Mouse (Mus musculus) T-helper 17 cell (primary cell): ENCODE measurements around the gene Gm20509.
"Not testable (repeated sequence)": the region's sequence is repeated elsewhere in the genome, so short reads cannot be mapped to it uniquely, and the experiment has no call there.

ENCODE experiments used
- in situ Hi-C, 2 experiments: fragments of 300-600 bp; cut with MboI, MseI; formaldehyde crosslinking; loops; 1 replicate in 1 of 2; 2 replicates in 1 of 2; pipeline ENCODE4 v1.15.1; 2025; ENCODE audit warnings: high pct_unique_total_duplicates in 2 of 2

The Gm20509 gene

DNA sequence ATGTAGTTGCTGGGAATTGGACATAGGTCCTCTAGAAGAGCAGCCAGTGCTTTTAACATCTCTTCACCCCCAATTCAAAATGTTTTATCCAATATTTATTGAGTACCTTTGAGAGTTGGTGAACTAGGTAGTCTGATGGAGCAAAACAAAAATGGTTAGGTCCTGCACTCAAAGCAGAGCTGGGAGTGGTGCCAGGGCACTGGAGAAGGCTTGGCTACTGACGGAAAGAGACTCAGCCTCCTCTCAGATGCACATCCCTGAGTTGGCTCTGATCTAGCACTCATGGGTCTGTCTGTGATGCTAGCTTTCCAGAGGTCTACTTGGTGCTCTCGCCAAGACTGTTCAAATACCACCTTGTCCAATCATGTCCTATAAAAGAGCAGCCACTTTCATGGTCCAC is 4.4 kb upstream of the Gm20509 start:
- in situ Hi-C loops = no loop called here

DNA sequence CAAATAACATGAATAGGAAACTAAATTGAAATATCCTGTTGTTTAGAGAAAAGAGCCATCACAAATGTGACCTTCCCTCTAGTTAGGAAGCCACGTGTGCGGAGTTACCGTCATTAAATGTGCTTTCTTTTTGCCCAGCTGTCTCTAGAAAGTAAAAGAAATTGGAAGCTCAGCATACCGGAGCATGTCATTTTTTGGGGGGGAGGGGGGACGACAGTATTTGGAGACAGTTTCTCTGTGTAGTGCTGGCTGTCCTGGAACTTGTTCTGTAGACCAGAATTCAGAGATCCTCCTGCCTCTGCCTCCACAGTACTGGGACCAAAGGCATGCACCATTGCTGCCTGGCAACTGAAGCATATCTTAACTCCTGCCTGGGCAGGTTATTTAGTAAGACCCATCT is 734 bp upstream of the Gm20509 start, which contains the start of gene Khdc3:
TSS of gene Khdc3 (plus strand) at position 301 of the 400 bp plus-strand sequence.
- in situ Hi-C loops = no loop called here

DNA sequence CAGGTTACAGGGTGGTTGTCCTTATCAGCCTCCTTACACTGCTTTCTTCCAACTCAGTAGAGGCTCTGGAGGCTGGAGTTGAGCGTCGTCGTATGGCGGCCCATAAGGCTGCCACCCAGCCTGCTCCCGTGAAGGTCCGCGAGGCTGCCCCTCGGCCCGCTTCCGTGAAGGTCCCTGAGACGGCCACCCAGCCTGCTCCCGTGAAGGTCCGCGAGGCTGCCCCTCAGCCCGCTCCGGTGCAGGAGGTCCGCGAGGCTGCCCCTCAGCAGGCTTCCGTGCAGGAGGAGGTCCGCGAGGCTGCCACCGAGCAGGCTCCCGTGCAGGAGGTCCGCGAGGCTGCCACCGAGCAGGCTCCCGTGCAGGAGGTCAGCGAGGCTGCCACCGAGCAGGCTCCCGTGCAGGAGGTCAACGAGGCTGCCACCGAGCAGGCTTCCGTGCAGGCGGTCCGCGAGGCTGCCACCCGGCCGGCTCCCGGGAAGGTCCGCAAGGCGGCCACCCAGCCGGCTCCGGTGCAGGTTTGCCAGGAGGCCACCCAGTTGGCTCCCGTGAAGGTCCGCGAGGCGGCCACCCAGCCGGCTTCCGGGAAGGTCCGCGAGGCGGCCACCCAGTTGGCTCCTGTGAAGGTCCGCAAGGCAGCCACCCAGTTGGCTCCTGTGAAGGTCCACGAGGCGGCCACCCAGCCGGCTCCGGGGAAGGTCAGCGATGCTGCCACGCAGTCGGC is 1.0 kb downstream of the Gm20509 start:
- in situ Hi-C loops = no loop called here

DNA sequence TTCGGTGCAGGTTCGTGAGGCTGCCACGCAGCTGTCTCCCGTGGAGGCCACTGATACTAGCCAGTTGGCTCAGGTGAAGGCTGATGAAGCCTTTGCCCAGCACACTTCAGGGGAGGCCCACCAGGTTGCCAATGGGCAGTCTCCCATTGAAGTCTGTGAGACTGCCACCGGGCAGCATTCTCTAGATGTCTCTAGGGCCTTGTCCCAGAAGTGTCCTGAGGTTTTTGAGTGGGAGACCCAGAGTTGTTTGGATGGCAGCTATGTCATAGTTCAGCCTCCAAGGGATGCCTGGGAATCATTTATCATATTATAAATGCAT is 1.6 kb downstream of the Gm20509 start:
- in situ Hi-C loops = no loop called here

DNA sequence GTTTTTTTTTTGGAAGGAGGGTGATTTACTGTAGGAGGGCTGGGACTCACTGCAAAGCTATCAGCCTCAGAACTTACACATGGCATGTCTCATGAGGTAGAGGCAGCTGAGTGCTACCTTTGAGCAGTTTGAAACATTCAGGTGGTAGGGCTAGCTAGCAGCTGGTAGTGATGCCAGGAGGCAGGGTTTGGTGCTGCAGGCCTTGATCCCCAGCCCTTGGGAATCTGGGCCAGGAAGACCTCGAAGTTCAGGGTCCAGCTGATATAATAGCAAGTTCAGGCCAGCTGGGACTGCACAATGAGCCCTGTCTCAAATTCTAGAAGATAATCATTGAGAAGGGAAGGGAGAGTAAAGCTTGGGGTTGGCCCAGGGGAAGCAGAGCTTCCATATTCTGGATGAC is 2.9 kb downstream of the Gm20509 start:
- in situ Hi-C loops = no loop called here

DNA sequence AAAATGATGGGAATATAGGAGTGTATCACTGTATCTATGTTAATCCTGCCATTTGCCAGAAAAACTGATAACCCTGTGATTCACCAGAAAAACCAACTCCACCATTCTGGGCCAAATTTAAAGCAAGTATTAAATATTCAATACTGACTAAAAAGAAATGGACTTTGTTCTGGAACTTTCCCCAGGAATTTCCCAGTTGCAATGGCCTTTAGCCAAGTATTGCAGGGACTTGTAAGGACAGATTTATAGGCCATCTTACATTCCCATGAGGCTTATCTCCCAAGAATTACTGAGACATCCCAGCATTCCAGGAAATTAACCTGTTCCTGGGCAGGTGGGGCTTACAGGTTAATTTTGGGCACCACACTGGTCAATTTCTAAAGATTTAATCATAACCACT is 3.5 kb downstream of the Gm20509 start:
- in situ Hi-C loops = no loop called here

DNA sequence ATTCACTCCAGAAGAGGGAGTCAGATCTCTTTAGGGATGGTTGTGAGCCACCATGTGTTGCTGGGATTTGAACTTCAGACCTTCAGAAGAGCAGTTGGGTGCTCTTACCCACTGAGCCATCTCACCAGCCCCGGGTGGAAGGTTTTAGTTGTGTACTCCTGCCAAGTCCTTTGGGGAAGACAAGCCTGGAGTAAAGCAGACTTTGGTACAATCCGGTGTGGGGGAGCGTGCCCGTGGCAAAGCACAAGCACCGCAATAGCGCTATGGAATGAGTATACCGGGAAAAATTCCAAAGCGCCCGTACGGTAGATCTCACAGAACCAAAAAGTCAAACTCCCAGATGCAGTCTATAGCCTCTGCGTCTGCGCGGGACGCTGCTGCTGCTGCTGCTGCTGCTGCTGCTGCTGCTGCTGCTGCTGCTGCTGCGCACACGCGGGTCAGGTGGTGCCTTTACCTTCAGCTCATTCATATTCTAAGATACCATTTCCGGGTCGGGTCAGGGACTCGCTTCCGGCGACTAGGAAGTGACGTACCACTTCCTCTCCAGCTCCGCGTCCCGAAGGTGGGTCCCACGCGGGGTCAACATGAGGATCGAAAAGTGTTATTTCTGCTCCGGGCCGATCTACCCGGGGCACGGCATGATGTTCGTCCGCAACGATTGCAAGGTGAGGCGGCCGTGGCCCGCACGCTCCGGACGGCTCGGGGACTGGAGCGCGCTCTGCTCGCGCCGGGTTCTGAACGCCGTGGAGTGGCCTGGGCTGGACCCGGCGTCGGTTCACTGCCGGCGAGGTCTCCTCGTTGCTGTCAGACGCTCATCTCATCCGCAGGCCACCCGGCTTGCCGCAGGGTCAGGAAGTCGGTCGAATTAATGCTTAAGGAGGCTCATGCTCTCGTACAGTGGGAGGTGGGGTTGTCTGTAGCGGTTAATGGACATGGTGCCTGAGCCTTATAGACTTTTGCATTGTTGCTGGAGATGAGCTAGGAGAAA is 10.9 kb downstream of the Gm20509 start, which contains the start of gene Rsl24d1:
TSS of gene Rsl24d1 (plus strand) at position 508 of the 988 bp plus-strand sequence.
- in situ Hi-C loops = no loop called here

DNA sequence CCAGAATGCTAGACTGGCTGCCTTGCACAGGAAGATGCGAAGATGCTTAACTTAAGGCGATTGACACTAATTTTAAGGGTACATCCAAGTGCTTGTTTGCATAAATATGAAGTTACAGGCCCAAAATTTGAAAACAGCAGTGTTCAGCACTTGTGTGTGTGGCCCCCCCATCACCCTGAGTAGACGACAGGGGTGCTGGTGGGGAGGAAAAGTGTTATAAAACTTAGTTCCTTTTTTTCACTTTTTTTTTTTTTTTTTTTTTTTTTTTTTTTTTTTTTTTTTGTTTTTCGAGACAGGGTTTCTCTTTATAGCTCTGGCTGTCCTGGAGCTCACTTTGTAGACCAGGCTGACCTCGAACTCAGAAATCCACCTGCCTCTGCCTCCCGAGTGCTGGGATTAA is 14.4 kb downstream of the Gm20509 start:
- in situ Hi-C loops = not testable (repeated sequence)

DNA sequence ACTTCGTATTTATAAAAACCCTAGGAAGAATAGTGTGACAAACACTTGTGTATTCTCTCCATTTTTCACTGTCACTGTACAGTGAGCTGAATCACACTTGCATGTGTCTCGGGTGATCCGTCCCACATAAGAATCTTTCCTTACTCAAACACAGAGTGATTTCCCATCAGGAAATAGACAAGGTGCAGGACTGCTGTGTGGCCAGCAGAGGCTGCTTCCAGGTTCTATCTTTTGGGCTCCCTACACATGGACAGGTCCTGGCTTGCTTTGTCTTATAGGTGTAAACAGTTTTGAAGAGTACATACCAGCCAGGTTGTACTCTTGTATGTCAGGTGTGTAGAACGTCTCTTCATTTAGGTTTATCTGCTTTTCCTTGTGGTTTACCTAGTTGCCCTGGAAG is 15.7 kb downstream of the Gm20509 start:
- in situ Hi-C loops = no loop called here

DNA sequence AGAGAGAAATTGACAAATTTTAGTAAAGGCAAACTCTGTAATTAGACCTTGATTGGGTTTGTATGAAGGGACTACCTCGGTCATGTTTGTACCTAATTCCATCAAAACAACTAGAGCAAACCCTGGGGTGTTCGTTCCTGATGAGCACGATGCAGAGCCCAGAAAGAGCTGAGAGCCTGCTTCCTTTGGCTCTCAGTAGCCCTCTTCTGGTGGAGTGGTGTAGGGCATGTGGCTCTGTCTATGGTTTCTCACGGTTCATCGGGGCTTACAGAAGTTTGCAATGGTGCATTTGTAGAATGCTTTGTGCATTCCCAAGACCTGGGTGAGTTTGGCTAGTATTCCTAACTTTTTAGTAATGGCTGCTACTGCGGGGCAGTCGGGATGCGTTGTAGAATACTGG is 19.5 kb downstream of the Gm20509 start:
- in situ Hi-C loops = no loop called here

DNA sequence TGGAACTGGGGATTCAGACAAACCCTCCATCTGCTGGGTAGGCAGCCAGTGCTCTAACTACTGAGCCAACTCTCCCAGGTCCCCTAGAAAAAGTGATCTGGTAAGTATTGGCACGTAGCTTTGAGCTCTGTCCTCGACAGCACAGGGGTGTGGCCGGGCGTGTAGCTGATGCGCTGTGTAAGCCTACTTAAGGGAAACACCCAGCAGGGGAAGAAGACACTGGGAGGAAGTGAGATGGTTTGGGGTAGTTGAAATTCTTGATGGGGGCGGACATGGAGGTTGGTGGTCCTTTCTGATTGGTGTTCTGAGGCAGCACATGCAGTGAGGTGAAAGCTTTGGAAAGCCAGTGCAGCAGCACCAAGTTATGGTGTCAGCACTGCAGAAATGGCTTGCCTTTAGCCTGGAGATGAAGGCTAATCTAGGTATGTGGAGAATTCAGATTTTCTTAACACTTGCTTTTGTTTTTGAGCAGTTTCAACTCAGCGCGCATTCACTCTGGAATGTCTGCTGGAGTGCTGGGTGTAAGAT is 22.8 kb downstream of the Gm20509 start:
- in situ Hi-C loops = no loop called here

DNA sequence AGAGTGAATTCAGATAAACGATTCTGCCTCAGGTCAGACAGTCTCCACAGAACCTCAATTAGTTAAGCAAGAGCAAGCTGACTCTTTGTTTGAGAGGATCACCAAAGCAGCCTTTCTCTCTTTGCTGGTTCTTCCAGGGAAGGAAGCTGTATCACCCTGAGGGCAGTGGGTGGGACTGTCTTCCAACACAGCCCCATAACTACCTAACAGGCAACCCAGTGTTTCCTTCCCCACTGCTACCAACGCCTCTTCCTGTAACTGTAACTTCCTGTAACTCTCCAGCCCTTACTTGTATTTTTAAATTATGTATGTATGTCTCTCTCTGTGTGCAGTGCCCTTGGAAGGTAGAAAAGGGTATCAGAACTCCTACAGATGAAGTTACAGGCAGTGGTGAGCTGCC is 25.2 kb downstream of the Gm20509 start:
- in situ Hi-C loops = no loop called here

DNA sequence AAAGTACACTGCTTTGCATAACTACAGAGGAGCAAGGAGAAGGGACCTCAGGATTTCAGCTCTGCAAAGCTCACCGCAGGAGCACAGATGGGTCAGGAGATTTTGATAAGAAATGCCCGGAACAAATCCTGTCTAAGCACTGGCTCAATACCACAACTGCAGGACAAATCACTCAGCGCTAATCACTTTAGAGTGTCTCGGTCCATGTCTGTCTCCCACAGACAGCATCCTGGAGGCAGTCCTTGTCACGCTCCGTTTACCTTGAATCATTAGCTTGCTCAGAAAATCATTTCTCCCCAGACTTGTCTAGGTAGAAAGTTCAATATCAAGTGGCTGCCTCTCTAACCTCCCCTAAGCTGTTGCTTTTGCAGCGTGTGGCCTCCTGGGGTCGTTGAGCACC is 27.6 kb downstream of the Gm20509 start:
- in situ Hi-C loops = no loop called here

DNA sequence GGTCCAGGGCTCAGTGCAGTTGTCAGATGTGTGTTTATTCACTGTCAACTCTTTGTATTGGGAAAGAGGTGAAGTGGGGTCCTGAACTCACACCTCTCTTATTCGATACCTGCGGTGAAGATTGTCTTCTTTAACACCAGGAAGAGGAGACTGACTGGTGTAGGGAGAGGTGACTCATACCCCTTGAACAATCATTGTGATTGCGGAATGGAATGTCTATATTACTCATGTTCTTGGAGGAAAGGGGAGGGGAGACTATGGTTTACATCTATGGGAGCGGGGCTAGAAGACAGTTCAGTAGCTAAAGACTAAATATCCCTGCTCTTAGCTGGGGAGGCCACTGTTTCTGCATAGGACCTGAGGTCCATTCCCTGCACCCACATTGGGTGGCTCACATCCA is 28.3 kb downstream of the Gm20509 start:
- in situ Hi-C loops = no loop called here

DNA sequence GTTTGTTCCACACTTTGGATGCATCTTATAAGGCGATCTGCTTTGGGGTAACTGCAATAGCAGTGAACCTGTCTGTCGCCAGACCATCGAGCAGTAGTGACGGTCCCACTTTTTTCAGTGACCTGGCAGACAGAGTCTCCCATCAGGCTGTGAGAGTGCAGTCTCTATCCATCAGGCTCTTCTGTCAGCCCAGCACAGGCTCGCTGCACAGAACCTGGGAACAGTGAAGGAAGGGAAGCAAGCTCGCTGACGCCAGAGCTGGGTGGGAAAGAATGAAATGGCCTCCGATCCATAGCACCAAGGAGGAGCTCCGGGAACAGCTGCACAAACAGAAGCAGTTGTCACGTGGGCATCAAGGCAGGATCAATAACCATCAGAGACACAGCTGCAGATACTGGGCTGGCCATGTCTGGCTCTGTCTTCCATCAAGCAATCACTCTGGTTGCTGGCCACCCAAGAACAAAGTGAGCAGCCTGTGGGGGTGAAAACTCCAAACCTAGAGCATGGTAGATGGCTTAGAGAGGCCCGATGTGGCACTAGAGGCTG is 35.1 kb downstream of the Gm20509 start:
- in situ Hi-C loops = no loop called here

DNA sequence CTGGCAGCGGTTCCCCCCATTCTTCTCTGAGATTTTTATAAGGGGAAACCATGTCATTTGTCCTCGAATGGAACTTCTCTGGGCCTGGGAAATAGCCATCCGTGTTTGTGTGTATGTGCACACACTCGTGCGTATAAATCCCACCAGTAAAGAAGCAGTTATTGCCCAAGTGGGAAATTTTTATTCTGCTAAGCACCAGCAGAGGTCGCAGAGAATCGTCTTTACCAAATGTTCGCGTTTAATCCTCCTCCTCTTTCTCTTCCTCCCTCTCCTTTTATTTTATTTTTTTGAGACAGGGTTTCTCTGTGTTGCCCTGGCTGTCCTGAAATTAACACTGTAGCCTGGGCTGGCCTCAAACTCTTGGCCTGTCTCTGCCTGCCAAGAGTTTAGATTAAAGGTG is 52.1 kb downstream of the Gm20509 start:
- in situ Hi-C loops = loop anchor here in 1 of 2 experiments (10.0 to 25.0 kb wide), 2 partner anchors 833 to 1420 kb away; no protein-coding TSS in a partner anchor

DNA sequence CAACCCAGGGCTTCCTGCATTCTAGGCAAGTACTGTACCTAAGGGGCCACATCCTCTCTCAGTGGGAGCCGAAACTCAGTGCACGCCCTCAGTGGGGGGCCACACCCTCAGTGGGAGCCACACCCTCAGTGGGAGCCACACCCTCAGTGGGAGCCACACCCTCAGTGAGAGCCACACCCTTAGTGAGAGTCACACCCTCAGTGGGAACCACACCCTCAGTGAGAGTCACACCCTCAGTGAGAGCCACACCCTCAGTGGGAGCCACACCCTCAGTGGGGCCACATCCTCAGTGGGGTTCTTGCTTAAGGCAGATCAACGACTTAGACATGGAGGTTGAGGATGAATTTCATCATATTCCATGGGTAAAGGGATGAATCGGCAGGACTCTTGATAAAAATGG is 55.7 kb downstream of the Gm20509 start:
- in situ Hi-C loops = loop anchor here in 1 of 2 experiments (10.0 to 25.0 kb wide), 2 partner anchors 829 to 1423 kb away; no protein-coding TSS in a partner anchor

DNA sequence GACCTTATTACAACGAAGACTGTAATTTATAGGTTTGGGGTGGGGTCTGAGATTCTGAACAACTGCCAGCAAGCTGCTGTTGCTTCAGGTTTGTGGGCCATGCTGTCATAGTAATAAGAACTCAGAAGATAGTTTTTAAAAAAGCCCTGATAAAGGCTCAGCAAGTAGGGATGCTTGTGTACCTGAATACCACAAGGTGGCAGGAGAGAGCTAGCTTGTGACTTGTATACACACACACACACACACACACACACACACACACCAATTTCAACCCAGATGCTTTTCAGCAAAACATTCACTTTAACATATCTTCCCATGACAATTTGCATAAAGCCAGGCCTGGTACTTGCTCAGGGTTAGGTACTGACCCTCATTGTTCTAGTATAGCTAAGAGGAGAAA is 57.0 kb downstream of the Gm20509 start:
- in situ Hi-C loops = loop anchor here in 1 of 2 experiments (10.0 to 25.0 kb wide), 2 partner anchors 828 to 1424 kb away; no protein-coding TSS in a partner anchor

DNA sequence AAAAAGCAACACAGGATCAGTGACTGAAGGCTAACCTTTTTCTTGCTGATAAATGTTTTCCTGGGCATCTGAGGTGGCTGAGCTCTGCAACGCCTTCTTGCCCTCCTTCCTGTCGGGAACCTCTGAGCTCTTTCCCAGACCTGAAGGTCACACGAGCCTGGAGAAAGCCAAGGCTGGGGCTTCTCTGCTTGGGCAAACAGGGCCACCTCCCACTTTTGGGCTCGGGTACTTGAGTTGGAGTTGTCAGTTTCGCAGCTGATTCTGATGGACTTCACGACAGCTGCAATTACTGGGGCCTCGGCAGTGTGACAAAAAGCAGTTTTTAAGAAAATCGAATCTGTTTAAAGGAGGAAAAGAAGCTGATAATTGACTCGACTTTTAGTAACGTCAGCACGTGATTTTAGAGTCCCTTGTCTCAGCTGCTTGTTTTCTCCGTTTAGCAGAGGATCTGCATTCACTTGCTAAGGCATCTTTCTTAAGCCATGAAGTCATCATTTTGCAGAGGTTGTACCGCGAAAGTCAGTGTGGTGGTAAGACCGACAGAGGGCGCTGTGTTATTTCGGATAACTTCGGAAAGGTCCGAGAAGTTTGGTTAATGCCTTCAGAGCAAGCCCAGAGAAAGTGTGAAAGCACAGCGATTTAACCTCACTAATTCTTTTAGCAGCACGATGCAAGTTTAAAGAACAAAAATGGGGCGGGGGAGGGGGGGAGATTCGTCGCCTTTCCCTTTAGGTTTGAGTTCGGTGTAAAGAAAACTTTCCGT is 60.5 kb downstream of the Gm20509 start:
- in situ Hi-C loops = loop anchor here in 1 of 2 experiments (25.0 kb wide), 1 partner anchor 825 kb away; no protein-coding TSS in a partner anchor

DNA sequence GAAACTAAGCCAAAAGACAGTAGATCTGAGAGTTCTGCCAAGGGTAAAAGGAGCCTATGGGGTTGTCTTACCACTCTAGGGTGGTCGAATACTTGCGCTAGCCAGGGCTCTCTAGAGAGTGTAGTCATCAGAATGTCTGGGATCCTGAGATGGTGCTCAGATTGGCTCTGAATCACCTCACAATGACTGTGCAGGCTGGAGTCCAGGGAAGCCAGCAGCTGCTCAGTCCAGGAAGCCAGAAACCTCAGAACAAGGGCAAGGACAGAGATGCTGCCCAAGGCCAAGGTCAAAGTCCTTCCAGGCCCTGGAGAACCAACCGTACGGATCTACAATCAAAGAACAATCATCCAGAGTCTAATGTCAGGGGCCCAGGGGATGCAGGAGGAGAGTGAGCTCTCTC is 63.4 kb downstream of the Gm20509 start:
- in situ Hi-C loops = loop anchor here in 1 of 2 experiments (25.0 kb wide), 1 partner anchor 822 kb away; no protein-coding TSS in a partner anchor
